Mouse (Mus musculus) forebrain, embryonic 12.5 days (tissue): ENCODE data around the gene Gm20388. TPM values are rescaled to one million over a fixed set of nuclear protein-coding genes. Genes with fewer than 3 reads are reported as not detected.
A peak's percentile ranks its signal among the peaks of the same experiment; 100 is the strongest.
"Not testable (repeated sequence)": the region's sequence is repeated elsewhere in the genome, so short reads cannot be mapped to it uniquely, and the experiment has no call there.

ENCODE experiments used
- ATAC-seq: fragments of 200-750 bp; cut with Nextera tagmentation; 2 replicates; pipeline ENCODE4 v1.8.0; 2017; ENCODE audit warnings: moderate TSS enrichment; ENCODE audit not compliant: low FRiP score
- H3K27ac ChIP-seq: fragments of 300-500 bp; sonication (generic); 2 replicates; pipeline ENCODE4 v1.5.1; 2016; ENCODE audit warnings: mild to moderate bottlenecking
- H3K27me3 ChIP-seq: fragments of 300-500 bp; sonication (generic); 2 replicates; pipeline ENCODE4 v1.6.1; 2016; ENCODE audit warnings: mild to moderate bottlenecking
- H3K36me3 ChIP-seq: fragments of 300-500 bp; sonication (generic); replicated peaks from 2 replicates; pipeline ENCODE4 v1.6.1; 2016; ENCODE audit warnings: mild to moderate bottlenecking
- H3K4me1 ChIP-seq: fragments of 300-500 bp; sonication (generic); 2 replicates; pipeline ENCODE4 v1.6.1; 2016
- H3K4me2 ChIP-seq: fragments of 300-500 bp; sonication (generic); 2 replicates; pipeline ENCODE4 v1.6.1; 2016; ENCODE audit warnings: mild to moderate bottlenecking, moderate library complexity
- H3K4me3 ChIP-seq: fragments of 300-500 bp; sonication (generic); replicated peaks from 2 replicates; pipeline ENCODE4 v1.5.1; 2016; ENCODE audit warnings: mild to moderate bottlenecking
- H3K9ac ChIP-seq: fragments of 300-500 bp; sonication (generic); 2 replicates; pipeline ENCODE4 v1.6.1; 2016; ENCODE audit warnings: mild to moderate bottlenecking
- H3K9me3 ChIP-seq: fragments of 300-500 bp; sonication (generic); 2 replicates; pipeline ENCODE4 v1.6.1; 2016
- whole genome bisulfite sequencing: fragments of 180-500 bp; shearing (Covaris S2); methylation state at CpG from one replicate; pipeline ENCODE4 v1.1.7; 2016; 5-methylcytosine and 5-hydroxymethylcytosine counted together
- polyA plus RNA-seq: library from polyadenylated mRNA; unstranded; fragments of >200 nt; fragmentation: Nextera tagmentation; extraction: Ambion mirVana; gene quantifications from 2 replicates; pipeline ENCODE4 v1.2.1, GENCODE M21; 2016

The Gm20388 gene
- polyA plus RNA-seq, 1 experiment from 2014 or later, result not detected

DNA sequence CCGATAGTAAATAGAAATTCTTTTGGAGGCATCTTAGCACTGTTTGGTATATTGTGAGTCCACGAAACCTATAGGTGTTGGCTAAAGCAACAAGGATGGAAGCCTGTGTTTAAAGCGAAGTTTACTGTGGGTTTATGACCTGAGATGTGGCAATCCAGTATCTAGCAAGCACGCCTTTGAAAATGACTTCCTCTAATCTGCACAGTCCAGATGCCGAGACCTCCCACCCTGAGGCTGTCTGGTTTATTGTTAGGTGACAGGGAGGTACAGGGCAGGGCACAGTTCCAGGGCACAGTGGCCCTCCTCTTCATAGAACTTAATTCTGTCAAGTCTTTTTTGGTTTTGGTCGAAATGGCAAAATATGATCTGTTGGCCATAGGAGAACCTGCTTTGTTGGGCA is 3166.6 kb downstream of the Gm20388 start:
- Histone ChIP-seq H3K4me3 (no peak overlapping the region), H3K36me3 (peaks cover 94% of the 10 kb centered on the region), H3K9me3 (no peaks in the 10 kb centered on the region), H3K27ac (no peak overlapping the region), H3K27me3 (no peaks in the 10 kb centered on the region), H3K4me2 (no peak overlapping the region), H3K9ac (no peak overlapping the region), H3K4me1 (no peaks in the 10 kb centered on the region)
- no peak for ATAC-seq
- 89% methylated on average over 6 of the region's 6 CpGs for WGBS

DNA sequence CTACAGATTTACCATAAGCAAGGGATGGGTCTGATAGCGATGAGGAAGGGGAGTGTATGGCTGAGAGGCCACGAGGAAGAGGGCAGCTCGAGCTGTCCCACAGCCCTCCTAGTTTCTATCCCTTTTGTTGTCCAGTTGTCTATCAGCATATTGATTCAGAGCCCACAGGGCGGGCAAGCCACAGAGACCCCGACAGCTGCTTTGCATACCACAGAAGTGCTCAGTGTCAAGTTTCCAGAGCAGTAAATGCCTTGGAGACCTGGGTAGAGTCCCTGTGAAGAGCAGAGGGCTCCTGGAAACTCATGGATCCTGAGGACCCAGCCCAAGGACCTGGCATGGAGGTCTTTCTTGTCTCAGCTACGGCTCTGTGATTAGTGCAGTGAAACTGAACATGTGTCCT is 3172.4 kb downstream of the Gm20388 start:
- Histone ChIP-seq H3K4me3 (no peak overlapping the region), H3K36me3 (peaks cover 93% of the 10 kb centered on the region), H3K9me3 (no peaks in the 10 kb centered on the region), H3K27me3 (no peaks in the 10 kb centered on the region), H3K4me1 (no peaks in the 10 kb centered on the region), H3K27ac (no peak overlapping the region), H3K4me2 (no peak overlapping the region), H3K9ac (no peak overlapping the region)
- no peak for ATAC-seq
- 90% methylated on average over 6 of the region's 6 CpGs for WGBS

DNA sequence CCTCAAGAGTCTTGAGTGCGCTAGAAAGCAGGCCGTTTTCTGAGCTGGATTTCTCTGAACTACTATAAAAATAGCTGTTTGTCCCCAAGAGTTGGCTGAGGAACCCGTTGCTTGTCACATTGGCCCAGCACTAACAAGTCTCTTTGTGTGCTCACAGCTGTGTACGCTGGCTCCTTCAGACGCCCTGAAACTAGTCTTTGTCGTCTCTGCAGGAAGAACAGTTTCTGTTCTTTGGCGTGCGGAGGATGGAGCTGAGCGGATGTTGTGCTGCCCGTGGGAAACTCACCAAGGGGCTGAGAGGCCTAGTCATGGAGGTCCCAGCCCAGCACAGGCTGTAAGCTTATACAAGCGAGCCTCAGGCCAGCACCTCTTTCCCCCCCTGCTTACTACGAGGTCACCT is 3173.0 kb downstream of the Gm20388 start:
- no peak overlapping the region for H3K4me3 ChIP-seq
- peaks cover 96% of the 10 kb centered on the region for H3K36me3 ChIP-seq
- no peak overlapping the region for H3K9ac ChIP-seq
- WGBS, result 92% methylated on average over 12 of the region's 12 CpGs
- no peaks in the 10 kb centered on the region for H3K4me1 ChIP-seq
- no peak overlapping the region for H3K4me2 ChIP-seq
- no peaks in the 10 kb centered on the region for H3K27me3 ChIP-seq
- H3K27ac ChIP-seq, result no peak overlapping the region
- H3K9me3 ChIP-seq, result no peaks in the 10 kb centered on the region
- no peak for ATAC-seq

DNA sequence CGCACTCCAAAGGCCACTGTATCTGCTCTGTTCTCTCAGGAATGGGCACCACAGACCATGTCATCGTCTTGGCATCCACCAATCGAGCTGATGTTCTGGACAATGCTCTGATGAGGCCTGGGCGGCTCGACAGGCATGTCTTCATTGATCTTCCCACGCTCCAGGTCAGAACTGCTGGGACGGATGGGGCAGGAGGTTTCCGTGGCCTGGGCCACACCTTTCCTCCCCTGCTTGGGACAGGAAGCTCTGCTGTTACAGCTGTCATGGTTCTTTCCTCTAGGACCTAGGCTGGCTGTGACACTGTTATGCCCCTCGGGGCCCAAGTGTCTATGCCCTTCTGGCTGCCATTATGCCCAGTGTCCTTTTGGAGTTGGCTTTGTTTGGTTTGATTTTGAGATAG is 3176.6 kb downstream of the Gm20388 start:
- no peak for ATAC-seq
- Histone ChIP-seq H3K27me3 (no peaks in the 10 kb centered on the region), H3K9ac (no peak overlapping the region), H3K4me3 (no peak overlapping the region), H3K4me2 (no peak overlapping the region), H3K4me1 (no peaks in the 10 kb centered on the region), H3K36me3 (peaks cover 96% of the 10 kb centered on the region), H3K9me3 (no peaks in the 10 kb centered on the region), H3K27ac (no peak overlapping the region)
- 93% methylated on average over 9 of the region's 9 CpGs for WGBS

DNA sequence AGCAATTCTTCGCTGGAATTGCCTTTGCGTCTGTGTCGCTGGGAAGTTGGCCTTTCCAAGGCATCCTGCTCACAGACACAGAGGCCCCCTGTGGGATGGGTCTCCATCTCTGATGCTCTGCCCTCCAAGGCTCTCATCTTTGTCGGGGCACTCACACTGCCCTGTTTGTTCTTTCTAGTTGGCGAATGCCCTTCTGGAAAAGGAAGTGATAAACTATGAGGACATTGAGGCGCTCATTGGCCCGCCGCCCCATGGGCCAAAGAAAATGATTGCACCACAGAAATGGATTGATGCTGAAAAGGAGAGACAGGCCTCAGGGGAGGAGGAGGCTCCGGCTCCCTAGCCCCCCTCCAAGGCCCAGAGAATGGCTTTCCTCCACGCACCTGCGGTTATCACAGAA is 3186.6 kb downstream of the Gm20388 start:
- Histone ChIP-seq H3K4me1 (peaks cover 3% of the 10 kb centered on the region), H3K9me3 (no peaks in the 10 kb centered on the region), H3K4me3 (no peak overlapping the region), H3K27ac (no peak overlapping the region), H3K36me3 (peaks cover 48% of the 10 kb centered on the region), H3K9ac (no peak overlapping the region), H3K27me3 (no peaks in the 10 kb centered on the region), H3K4me2 (no peak overlapping the region)
- ATAC-seq, result no peak
- 93% methylated on average over 11 of the region's 11 CpGs for WGBS

DNA sequence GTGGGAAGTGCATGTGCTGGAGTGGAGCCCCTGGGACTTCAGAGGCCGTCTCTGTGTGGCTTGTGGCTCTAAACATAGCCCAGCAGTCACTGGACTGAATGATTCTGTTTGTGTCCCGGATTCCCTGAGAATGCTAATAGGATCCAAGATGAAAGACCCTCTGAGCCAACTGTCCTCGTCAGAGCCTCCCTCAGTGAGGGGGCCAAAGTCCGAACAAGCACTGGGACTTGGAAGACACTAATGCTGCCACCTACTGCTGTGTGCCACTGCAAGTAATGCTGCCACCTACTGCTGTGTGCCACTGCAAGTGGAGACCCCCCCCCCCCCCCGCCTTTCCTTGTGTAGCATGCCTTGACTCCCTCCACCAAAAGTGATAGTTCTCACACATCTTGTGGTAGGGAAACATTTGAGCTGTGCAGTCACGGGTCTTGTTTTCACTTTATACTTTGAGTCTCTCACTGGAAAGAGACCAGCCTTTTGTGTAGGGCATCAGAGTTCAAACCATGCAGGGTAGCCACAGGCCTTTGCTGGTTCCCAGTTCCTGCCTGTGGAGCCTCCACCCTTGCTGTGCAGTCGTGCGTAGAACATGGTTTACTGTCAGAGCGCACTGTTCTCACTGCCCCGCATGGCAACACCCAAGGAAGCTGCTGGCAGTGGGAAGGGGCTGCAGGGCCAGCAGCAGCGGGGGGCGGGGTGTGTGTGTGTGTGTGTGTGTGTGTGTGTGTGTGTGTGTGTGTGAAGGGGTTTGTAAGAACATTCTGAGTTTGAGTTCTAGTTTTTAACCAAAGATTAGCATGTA is 3187.3 kb downstream of the Gm20388 start:
- H3K27ac ChIP-seq, result no peak overlapping the region
- H3K36me3 ChIP-seq, result peaks cover 48% of the 10 kb centered on the region
- no peaks in the 10 kb centered on the region for H3K9me3 ChIP-seq
- H3K4me2 ChIP-seq, result no peak overlapping the region
- no peak overlapping the region for H3K9ac ChIP-seq
- 72% methylated on average over 11 of the region's 12 CpGs for WGBS
- peaks cover 3% of the 10 kb centered on the region for H3K4me1 ChIP-seq
- H3K4me3 ChIP-seq, result no peak overlapping the region
- no peaks in the 10 kb centered on the region for H3K27me3 ChIP-seq
- no peak for ATAC-seq

DNA sequence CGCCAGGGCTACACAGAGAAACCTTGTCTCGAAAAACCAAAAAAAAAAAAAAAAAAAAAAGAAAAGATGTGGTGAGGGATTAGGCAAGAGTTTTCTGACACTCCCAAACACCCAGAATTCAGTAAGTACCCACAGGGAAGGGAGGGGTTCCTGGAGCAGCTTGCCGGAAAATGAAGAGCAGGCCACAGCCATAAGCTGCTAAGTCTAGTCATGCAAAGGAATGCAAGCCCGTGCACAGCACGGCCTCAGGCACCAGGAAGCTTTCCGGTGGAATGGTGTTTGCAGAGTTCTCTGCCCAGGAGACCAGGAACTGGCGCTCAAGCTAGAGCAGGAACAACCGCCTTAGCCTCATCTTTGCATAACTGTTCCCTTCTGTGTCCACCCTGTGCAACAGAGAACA is 3189.6 kb downstream of the Gm20388 start:
- no peaks in the 10 kb centered on the region for H3K9me3 ChIP-seq

DNA sequence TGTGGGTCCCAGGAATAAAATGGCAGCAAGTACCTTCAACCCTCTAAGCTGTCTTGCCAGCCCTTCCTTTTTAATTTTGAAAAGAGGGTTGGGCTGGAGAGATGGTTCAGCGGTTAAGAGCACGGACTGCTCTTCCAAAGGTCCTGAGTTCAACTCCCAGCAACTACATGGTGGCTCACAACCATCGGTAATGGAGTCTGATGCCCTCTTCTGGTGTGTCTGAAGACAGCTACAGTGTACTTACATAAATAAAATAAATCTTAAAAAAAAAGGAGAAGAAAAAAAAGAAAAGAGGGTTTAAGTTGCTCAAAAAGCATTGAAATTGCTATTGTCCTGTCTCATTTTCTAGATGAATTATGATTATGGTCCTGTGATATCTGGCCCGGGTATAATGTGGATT is 3190.6 kb downstream of the Gm20388 start:
- WGBS, result 84% methylated on average over 4 of the region's 4 CpGs
- H3K36me3 ChIP-seq, result peaks cover 49% of the 10 kb centered on the region
- H3K4me1 ChIP-seq, result peaks cover 15% of the 10 kb centered on the region
- peak overlapping the region; percentile 68 for H3K4me2 ChIP-seq
- no peaks in the 10 kb centered on the region for H3K27me3 ChIP-seq
- no peak for ATAC-seq
- no peaks in the 10 kb centered on the region for H3K9me3 ChIP-seq
- peak overlapping the region; percentile 64; the same call in 1 of the 2 replicates for H3K9ac ChIP-seq
- no peak overlapping the region for H3K4me3 ChIP-seq
- H3K27ac ChIP-seq, result no peak overlapping the region

More for the DNA sequence above, 3189.6 kb downstream of the Gm20388 start:
- Histone ChIP-seq H3K9ac (no peak overlapping the region), H3K4me3 (no peak overlapping the region), H3K4me2 (no peak overlapping the region), H3K27me3 (no peaks in the 10 kb centered on the region), H3K4me1 (peaks cover 15% of the 10 kb centered on the region), H3K36me3 (peaks cover 49% of the 10 kb centered on the region), H3K27ac (no peak overlapping the region)
- ATAC-seq, result no peak
- 55% methylated on average over 8 of the region's 8 CpGs for WGBS

DNA sequence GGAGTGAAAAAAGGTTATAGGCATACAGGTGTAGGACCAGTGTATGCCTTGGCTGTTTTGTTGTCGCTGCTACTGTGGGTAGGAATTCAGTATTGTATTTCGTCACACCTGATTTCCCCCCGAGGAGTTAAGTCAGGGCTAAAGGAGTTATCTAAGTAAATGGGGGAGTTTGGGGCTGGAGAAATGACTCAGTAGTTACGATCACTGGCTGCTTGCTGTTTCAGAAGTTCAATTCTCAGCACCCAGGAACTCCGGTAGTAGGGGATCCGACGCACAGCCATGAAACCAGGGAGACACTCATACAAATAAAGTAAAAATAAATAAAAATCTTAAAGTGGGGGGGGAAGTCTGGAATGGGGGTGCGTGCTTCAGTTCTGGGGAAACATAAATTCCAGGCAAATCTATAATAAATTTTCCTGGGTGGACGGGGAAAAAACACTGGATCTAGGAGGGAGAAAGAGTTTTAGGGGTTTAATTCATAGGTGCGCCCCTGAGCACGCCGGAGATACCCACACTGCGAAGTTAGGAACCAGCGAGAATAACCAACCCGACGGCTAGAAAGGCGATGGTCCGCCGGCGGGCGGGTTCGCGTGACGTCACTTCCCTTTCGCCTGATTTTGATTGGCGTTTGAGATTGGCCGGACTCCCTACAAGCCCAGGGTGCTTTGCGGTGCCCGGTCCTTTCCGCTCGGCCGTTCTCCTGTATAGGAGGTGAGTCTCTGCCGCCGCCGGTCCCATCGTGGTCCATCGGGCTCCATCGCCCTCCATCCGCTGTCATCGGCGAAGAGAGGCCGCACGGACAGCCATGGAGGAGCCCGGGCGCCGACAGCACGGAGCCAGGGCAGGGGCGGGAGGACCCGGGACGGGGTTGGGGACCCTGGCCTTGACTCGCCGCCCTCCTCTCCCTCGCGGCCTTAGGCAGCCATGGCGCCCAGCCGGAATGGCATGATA is 3191.4 kb downstream of the Gm20388 start, which contains the start of gene Rpl13:
Gene Rpl13, plus strand, starts transcription at position 616 of the 951 bp plus-strand sequence.
- Histone ChIP-seq H3K9ac (peak within 1 kb of the TSS; percentile 96), H3K4me3 (peak within 1 kb of the TSS; percentile 80), H3K9me3 (no peaks in the 10 kb centered on the region), H3K27me3 (no peaks in the 10 kb centered on the region), H3K4me1 (peaks cover 15% of the 10 kb centered on the region), H3K4me2 (peak within 1 kb of the TSS; percentile 95), H3K27ac (peak within 1 kb of the TSS; percentile 96), H3K36me3 (peaks cover 45% of the 10 kb centered on the region)
- ATAC-seq, result peak; percentile 97
- 1% methylated on average over 56 of the region's 56 CpGs for WGBS

DNA sequence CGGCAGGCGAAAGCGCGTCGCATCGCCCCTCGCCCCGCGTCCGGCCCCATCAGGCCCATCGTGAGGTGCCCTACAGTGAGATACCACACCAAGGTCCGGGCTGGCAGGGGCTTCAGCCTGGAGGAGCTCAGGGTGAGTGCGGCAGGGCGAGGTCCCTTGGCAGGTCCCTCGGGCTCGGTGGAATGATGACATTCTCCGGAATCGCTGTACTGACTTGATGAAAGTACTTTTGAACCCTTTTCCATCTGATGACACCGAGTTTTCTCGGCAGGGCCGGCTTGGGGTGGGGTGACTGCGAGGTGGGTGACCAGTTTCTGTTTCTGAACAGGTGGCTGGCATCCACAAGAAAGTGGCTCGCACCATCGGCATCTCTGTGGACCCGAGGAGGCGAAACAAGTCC is 3192.2 kb downstream of the Gm20388 start:
- peak overlapping the region; percentile 80 for H3K4me3 ChIP-seq
- 0 out of 2 replicates have a peak, but pooled peaks have one; percentile 34 for ATAC-seq

DNA sequence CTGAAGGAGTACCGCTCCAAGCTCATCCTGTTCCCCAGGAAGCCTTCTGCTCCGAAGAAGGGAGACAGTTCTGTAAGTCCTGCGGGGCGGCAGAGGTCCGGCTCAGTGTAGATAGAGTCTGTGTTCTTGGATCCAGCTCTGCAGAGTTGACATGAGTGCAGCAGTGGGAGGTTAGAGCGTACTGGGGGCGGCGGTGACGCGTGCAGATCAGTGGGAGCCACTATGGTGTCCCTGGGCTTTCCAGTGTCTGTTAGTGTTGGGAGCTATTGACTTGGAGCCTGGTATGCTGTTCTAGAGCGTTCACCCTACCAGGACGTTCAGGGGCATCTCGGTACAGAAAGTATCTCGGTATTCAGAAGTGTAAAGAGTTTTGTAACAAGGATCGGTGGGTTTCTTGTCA is 3192.6 kb downstream of the Gm20388 start:
- Histone ChIP-seq H3K36me3 (peaks cover 33% of the 10 kb centered on the region), H3K4me2 (peak overlapping the region; percentile 95), H3K9me3 (no peaks in the 10 kb centered on the region), H3K4me3 (peak overlapping the region; percentile 80), H3K4me1 (peaks cover 15% of the 10 kb centered on the region), H3K27ac (0 out of 2 replicates have a peak overlapping the region, but pooled peaks have one; percentile 32), H3K9ac (peak overlapping the region; percentile 96), H3K27me3 (no peaks in the 10 kb centered on the region)
- no peak for ATAC-seq
- 23% methylated on average over 15 of the region's 15 CpGs for WGBS

More for the DNA sequence above, 3192.2 kb downstream of the Gm20388 start:
- H3K9me3 ChIP-seq, H3K27me3 ChIP-seq: not testable (repeated sequence)
- H3K36me3 ChIP-seq, result peaks cover 37% of the 10 kb centered on the region
- H3K4me2 ChIP-seq, result peak overlapping the region; percentile 95
- WGBS, result under 1% methylated on average over 26 of the region's 26 CpGs
- peak overlapping the region; percentile 96 for H3K9ac ChIP-seq
- H3K27ac ChIP-seq, result peak overlapping the region; percentile 96; the same call in 1 of the 2 replicates
- peaks cover 15% of the 10 kb centered on the region for H3K4me1 ChIP-seq
